Mouse (Mus musculus) heart, embryonic 16.5 days (tissue): ENCODE data around the gene Rab15. TPM values are rescaled to one million over a fixed set of nuclear protein-coding genes. Genes with fewer than 3 reads are reported as not detected.

ENCODE experiments used
- ATAC-seq: fragments of 200-750 bp; cut with Nextera tagmentation; replicated peaks from 2 replicates; pipeline ENCODE4 v1.8.0; 2017; ENCODE audit warnings: moderate number of reproducible peaks; ENCODE audit not compliant: insufficient read depth, low FRiP score; ENCODE audit errors: extremely low read depth
- H3K27ac ChIP-seq: fragments of 300-500 bp; sonication (generic); 2 replicates; pipeline ENCODE4 v1.5.1; 2014; ENCODE audit warnings: mild to moderate bottlenecking, low read length, control low read depth, moderate library complexity
- H3K27me3 ChIP-seq: fragments of 300-500 bp; sonication (generic); 2 replicates; pipeline ENCODE4 v1.6.1; 2014; ENCODE audit warnings: low read length, mixed read lengths; ENCODE audit not compliant: control insufficient read depth, insufficient read depth
- H3K36me3 ChIP-seq: fragments of 300-500 bp; sonication (generic); 2 replicates; pipeline ENCODE4 v1.6.1; 2014; ENCODE audit not compliant: control insufficient read depth, insufficient read depth
- H3K4me1 ChIP-seq: fragments of 300-500 bp; sonication (generic); 2 replicates; pipeline ENCODE4 v1.6.1; 2014; ENCODE audit warnings: low read length, mixed read lengths; ENCODE audit not compliant: control insufficient read depth, insufficient read depth
- H3K4me2 ChIP-seq: fragments of 300-500 bp; sonication (generic); 2 replicates; pipeline ENCODE4 v1.6.1; 2014; ENCODE audit warnings: low read depth, mild to moderate bottlenecking, control low read depth, low read length
- H3K4me3 ChIP-seq: fragments of 300-500 bp; sonication (generic); 2 replicates; pipeline ENCODE4 v1.5.1; 2014; ENCODE audit warnings: mild to moderate bottlenecking, control low read depth, low read length
- H3K9ac ChIP-seq: fragments of 300-500 bp; sonication (generic); 2 replicates; pipeline ENCODE4 v1.6.1; 2014; ENCODE audit warnings: low read length, control low read depth
- H3K9me3 ChIP-seq: fragments of 300-500 bp; sonication (generic); replicated peaks from 2 replicates; pipeline ENCODE4 v1.6.1; 2016; ENCODE audit warnings: low read length; ENCODE audit not compliant: control insufficient read depth
- WGBS: fragments of 180-500 bp; shearing (Covaris S2); extraction: QIAGEN DNeasy Blood & Tissue Kit; methylation state at CpG from one replicate; pipeline ENCODE4 v1.1.7; 2014; 5-methylcytosine and 5-hydroxymethylcytosine counted together
- polyA plus RNA-seq: library from polyadenylated mRNA; unstranded; fragments of >200 nt; fragmentation: Nextera tagmentation; extraction: Ambion mirVana; gene quantifications from 2 replicates; pipeline ENCODE4 v1.2.1, GENCODE M21; 2015

The Rab15 gene
- polyA plus RNA-seq, 1 experiment from 2014 or later = 8.8 TPM

GRCm38 (mm10) chr12:76853378-76854142 is 30.9 kb upstream of the Rab15 start:
- Histone ChIP-seq H3K4me1 (peaks cover 6% of the 10 kb centered on the region; the same call in 1 of the 2 replicates), H3K27ac (peak overlapping the region; percentile 17)
- ATAC-seq = peak; percentile 58

DNA sequence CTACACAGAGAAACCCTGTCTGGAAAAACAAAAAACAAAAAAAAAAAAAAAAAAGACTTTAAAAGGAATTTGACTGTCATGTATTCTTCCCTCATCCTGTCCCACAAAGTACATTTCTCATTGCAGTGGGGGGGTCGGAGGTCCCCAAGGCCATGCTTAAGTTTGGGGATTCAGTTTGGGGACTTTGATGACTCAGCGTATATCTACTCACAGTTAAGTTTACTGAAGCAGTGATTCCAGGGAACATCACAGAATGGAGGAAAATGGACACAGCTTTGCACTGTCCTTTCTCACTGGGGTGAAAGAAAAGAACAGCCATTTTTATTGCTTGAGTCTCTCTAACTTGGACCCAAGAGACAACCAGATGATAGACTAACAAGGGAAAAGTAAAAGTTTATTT is 29.7 kb upstream of the Rab15 start:
- H3K4me2 ChIP-seq = no peak overlapping the region
- ATAC-seq = no peak

More at GRCm38 (mm10) chr12:76853378-76854142, 30.9 kb upstream of the Rab15 start:
- no peak overlapping the region for H3K4me2 ChIP-seq
- no peaks in the 10 kb centered on the region for H3K9me3 ChIP-seq
- H3K4me3 ChIP-seq = no peak overlapping the region
- no peak overlapping the region for H3K9ac ChIP-seq
- 88% methylated on average over 1 of the region's 1 CpGs for WGBS
- no peaks in the 10 kb centered on the region for H3K27me3 ChIP-seq
- no peaks in the 10 kb centered on the region for H3K36me3 ChIP-seq

DNA sequence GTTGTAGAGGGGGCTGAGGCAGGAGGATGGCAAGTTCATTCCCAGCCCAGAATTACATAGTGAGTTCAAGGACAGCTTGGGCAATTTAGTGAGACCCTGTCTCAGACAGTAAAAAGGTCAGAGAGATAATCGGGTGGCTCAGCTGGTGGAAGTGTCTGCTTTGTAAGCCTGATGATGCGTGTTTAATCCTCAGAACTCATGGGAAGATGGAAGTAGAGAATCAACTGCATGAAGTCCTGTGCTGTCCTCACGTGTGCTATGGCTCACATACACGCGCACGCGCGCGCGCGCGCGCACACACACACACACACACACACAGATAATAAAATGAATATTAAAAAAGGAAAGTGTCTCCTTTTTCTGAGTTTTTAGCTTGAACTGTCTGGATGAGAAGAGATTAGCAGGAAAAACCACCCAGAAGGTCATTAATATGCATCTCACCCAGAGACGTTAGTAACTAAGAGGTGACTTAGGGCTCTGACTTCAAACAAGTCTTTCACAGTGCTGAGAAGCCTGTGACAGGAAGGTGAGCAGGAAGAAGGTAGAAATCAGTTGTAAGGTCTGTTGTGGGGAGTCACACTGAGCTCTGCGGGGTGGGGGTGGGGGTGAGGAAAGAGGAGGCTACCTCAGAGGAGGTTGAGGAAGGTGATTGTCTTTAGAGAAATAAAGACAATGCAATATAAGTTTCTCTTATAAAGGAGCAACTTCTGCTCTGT is 21.8 kb upstream of the Rab15 start:
- Histone ChIP-seq H3K4me3 (no peak overlapping the region), H3K36me3 (no peaks in the 10 kb centered on the region), H3K27ac (no peak overlapping the region), H3K9ac (no peak overlapping the region), H3K9me3 (no peaks in the 10 kb centered on the region), H3K27me3 (no peaks in the 10 kb centered on the region), H3K4me2 (no peak overlapping the region), H3K4me1 (no peaks in the 10 kb centered on the region)
- WGBS = 85% methylated on average over 15 of the region's 15 CpGs
- no peak for ATAC-seq

More for the DNA sequence above, 29.7 kb upstream of the Rab15 start:
- Histone ChIP-seq H3K4me3 (no peak overlapping the region), H3K36me3 (no peaks in the 10 kb centered on the region), H3K9ac (no peak overlapping the region), H3K27me3 (no peaks in the 10 kb centered on the region), H3K27ac (no peak overlapping the region), H3K4me1 (peaks cover 6% of the 10 kb centered on the region; the same call in 1 of the 2 replicates), H3K9me3 (no peaks in the 10 kb centered on the region)
- WGBS = 85% methylated on average over 2 of the region's 2 CpGs

GRCm38 (mm10) chr12:76840081-76840480 is 17.4 kb upstream of the Rab15 start:
- peaks cover 7% of the 10 kb centered on the region for H3K4me1 ChIP-seq
- no peak overlapping the region for H3K4me2 ChIP-seq
- no peak for ATAC-seq
- H3K9ac ChIP-seq = no peak overlapping the region
- no peaks in the 10 kb centered on the region for H3K9me3 ChIP-seq
- H3K4me3 ChIP-seq = no peak overlapping the region
- H3K27ac ChIP-seq = no peak overlapping the region
- no peaks in the 10 kb centered on the region for H3K27me3 ChIP-seq
- H3K36me3 ChIP-seq = no peaks in the 10 kb centered on the region
- 59% methylated on average over 6 of the region's 6 CpGs for WGBS

- no peaks in the 10 kb centered on the region for H3K9me3 ChIP-seq
- H3K27me3 ChIP-seq = no peaks in the 10 kb centered on the region
- no peak overlapping the region for H3K4me3 ChIP-seq
- no peak overlapping the region for H3K9ac ChIP-seq
- H3K27ac ChIP-seq = no peak overlapping the region
- ATAC-seq = no peak
- H3K4me1 ChIP-seq = peaks cover 7% of the 10 kb centered on the region
- 86% methylated on average over 4 of the region's 4 CpGs for WGBS
- no peak overlapping the region for H3K4me2 ChIP-seq
- no peaks in the 10 kb centered on the region for H3K36me3 ChIP-seq
These were observed 16.6 kb upstream of the Rab15 start for GRCm38 (mm10) chr12:76839298-76839697.

DNA sequence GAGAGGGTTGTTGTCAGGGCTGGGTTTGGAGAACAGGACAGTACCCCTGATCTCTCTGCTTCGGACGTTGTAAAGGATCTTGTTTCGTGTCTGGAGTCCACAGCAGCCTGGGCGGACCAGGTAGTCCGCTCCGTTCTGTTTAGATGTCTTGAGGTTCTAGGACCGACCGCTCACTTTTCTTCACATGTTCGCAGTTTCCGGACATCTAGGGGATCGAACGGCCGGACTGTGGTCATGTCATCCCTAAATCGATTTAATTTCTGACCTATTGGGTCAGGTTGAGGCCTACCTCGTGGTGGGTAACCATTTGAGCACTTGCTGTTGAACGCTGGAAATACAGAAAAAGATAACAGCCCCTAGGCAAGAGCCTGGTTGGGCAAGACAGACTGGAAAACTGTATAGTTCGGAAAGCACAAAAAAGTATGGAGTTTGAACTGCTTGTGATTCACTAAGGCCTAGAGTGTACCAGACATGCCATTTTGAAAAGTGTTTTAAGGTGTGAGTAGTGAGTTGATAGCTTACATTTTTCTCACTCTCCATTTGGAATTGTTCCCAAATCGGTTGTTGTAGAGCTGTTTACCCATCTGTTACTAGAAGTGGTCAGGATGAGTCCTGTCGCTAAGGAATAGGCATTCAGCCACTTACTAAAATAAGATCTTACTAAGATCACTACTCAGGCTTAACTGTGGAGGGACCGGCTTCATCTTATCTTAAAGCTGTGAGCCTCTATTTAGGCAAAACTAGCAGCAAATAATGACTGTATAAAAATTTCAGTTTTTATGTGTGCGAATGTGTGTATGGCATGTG is 15.3 kb upstream of the Rab15 start:
- Histone ChIP-seq H3K36me3 (no peaks in the 10 kb centered on the region), H3K4me2 (peak overlapping the region; percentile 90), H3K27me3 (no peaks in the 10 kb centered on the region), H3K9me3 (no peaks in the 10 kb centered on the region), H3K27ac (peak overlapping the region; percentile 55; the same call in 1 of the 2 replicates), H3K4me1 (peaks cover 7% of the 10 kb centered on the region), H3K9ac (peak overlapping the region; percentile 89), H3K4me3 (peak overlapping the region; percentile 90)
- WGBS = 9% methylated on average over 21 of the region's 21 CpGs
- ATAC-seq = no peak; the same call in 1 of the 2 replicates

GRCm38 (mm10) chr12:76837101-76837843 is 14.6 kb upstream of the Rab15 start:
- H3K9me3 ChIP-seq = no peaks in the 10 kb centered on the region
- peaks cover 7% of the 10 kb centered on the region for H3K4me1 ChIP-seq
- WGBS = under 1% methylated on average over 43 of the region's 43 CpGs
- H3K4me3 ChIP-seq = peak overlapping the region; percentile 90
- H3K9ac ChIP-seq = peak overlapping the region; percentile 89
- no peaks in the 10 kb centered on the region for H3K27me3 ChIP-seq
- H3K27ac ChIP-seq = peak overlapping the region; percentile 72
- H3K36me3 ChIP-seq = no peaks in the 10 kb centered on the region
- H3K4me2 ChIP-seq = peak overlapping the region; percentile 90
- peak; percentile 99 for ATAC-seq

- Histone ChIP-seq H3K27me3 (no peaks in the 10 kb centered on the region), H3K4me2 (no peak overlapping the region), H3K36me3 (no peaks in the 10 kb centered on the region), H3K9ac (no peak overlapping the region), H3K9me3 (no peaks in the 10 kb centered on the region), H3K4me1 (no peaks in the 10 kb centered on the region), H3K27ac (no peak overlapping the region), H3K4me3 (no peak overlapping the region)
- ATAC-seq = no peak
- WGBS = 4% methylated on average over 3 of the region's 3 CpGs
These were observed 10.0 kb upstream of the Rab15 start for GRCm38 (mm10) chr12:76832704-76833103.
